Mouse (Mus musculus): ENCODE measurements around the gene Rere.
"Not testable (repeated sequence)": the region's sequence is repeated elsewhere in the genome, so short reads cannot be mapped to it uniquely, and the experiment has no call there.

The Rere gene

DNA sequence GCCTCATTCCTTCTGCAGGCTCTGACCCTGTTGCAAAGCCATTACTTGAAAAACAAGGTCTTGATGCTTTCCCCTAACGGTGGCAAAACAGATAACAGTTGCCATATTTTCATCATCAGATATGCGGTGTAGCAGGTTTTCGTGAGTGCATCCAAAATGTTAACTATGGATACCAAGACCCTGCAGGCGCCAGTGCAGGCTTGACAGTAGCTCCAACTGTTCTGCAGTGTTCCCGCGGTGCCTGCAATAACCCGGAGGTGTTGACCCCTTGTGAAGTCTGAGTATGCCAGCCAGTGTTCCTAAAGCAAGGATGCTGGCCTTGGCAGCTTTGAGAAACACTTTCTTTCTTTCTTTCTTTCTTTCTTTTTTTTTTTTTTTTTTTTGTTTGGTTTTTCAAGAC, 26.3 kb upstream of the Rere start:
- no peak for DNase-seq

DNA sequence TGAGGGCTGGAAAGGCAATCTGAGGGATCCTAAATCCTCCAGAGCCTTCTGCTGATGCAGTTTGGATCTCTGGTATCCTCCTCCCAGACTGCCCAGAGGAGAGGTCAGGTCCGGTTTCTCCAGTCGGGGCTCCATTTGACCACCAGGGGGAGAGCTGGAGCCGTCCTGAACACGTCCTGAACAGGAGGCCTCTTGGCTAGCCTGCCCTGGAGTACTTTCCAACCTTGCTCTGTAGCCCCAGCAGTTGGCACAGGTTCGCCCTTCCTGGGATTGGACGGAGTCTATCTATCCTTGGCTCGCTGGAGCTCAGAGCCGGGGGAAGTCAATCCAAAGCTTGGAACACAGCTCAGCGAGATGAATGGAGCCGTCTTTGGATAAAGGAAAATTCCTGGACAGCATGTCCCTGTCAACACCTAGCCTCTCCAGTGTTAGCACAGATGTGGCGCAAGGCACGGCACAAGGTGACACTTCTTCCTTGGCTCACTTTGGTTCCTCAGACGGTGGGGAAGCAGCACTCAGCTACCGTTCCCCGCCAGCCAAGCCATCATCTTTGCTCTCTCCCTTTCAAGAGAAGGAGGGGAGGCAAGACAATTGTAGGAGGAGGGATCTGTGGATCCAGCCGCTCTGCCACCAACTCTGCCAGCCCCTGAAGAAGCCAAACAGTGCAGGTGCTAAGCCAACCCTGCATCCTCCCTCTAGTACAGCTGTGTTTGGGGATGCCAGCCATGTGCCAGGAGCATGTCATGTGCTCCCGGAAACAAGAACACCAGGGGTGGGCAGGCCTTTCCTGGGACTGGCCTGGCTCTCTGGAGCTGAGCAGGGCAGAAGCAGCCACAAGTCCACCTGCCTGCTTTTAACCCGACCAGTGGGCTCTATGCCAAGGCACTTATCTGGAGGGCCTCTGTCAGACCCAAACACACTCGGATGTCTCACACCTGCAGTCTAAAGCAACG, 23.9 kb upstream of the Rere start:
- DNase-seq: peak; percentile 88

DNA sequence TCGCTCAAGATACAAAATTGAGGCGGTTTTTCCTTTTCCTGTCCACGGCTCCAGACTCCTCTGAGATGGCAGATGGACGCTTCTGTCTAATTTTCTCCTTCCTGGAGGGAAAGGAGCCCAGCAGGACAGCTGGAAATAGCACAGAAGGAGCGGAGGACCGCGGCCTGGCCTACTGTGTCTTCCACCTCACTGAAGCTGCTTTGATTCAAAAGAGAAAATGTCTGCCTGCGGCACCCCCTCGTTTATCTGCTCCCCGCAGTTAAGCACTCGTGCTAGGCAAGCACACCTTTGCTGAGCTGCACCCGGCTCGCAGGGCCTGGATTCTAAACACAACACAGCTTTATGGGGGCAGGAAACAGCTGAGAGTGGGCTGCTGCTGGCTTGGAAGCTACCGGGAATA, 23.1 kb upstream of the Rere start:
- no peak for DNase-seq

- DNase-seq: no peak
Measured at GRCm38 (mm10) chr4:150259577-150259976, 21.9 kb upstream of the Rere start.

GRCm38 (mm10) chr4:150260111-150260510, 21.3 kb upstream of the Rere start:
- DNase-seq: peak; percentile 65

GRCm38 (mm10) chr4:150260745-150261144, 20.7 kb upstream of the Rere start:
- peak; percentile 73 for DNase-seq

GRCm38 (mm10) chr4:150262301-150262700, 19.1 kb upstream of the Rere start:
- no peak for DNase-seq

DNA sequence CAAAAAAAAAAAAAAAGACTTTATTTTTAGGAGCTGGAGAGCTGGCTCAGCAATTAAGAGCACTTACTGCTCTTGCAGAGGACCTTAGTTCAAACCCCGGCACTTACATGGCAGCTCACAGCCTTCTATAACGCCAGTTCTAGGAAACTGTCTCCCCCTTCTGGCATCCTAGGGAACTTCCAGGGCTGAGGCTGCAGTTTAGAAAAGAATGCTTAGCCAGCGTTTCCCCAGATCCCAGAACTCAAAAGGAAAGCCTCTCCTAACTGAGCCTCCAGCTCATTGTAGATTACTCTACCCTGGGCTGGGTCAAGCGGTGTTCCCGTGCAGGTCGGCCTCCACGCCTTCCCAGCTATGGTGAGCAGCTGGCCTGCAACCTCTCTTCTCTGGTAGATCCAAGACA, 16.5 kb upstream of the Rere start:
- DNase-seq: peak; percentile 59

- DNase-seq: no peak
Measured at GRCm38 (mm10) chr4:150265471-150265870, 16.0 kb upstream of the Rere start.

DNA sequence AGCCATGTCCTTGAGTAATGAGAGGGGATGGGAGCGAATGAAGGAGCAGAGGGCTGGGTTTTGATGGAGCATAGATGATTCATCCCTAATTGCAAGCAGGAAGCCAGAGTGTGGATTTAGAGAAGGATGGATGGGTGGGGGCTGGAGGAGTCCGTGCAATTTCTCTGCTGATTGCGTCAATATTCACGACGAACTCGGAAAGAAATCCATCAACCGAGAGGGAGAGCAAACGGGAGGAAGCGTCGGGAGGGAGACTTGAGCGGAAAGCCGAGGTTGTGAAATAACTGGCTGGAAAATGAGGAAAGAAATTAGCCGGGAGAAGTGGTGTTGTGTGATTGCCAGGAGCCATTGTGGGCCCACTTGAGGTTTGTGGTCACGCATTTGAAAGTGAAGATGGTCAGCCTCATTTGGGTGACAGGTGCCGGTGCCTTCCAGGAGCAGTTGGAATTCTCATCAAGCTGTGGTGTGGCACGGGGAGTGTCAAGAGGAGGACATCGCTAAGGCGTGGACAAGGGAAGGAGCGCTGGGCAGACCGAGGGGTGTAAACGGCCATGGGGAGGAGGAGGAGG, 14.7 kb upstream of the Rere start:
- no peak for DNase-seq

DNA sequence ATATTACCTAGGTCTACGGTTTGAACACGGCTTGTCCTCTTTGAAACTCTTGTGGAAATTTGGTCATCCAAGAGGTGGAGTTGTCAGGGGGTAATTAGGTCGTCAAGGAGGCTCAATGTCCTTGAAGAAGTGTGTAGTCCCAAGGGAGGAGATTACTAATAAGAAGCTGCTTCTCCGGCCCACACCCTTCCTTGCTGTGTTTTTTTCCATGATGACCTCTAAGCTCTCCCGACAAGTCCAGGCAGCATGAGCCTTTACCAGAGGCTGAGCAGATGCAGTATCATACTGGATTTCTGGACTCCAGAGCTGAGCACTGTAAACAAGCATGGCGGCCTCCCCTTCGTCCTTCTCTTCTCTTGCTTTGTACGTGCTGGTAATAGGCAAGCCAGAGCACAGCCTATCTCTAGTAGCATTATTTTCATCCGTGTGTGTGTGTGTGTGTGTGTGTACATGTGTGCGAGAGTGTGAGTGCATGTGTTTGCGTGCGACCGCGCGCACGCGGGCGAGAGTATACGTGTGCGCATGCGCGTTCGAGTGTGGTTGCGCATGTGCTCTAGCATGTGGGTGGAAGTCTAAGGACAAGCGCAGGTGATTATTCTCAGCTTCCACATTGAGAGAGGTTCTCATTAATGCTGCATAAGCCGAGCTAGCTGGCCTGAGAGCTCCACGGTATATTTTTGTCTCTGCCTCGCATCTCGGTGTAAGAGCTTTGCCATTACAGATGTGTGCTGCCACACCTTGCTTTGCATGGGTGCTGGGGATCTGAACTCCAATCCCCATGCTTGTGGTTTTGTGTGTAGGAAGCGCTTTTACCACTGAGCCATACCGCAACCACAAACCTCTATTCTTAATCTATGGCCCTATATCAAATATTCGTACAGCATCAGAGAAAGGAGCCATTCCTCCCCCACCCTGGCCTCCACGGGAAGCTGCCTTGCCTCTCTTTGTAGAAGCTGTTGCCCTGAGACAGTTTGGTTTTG, 12.5 kb upstream of the Rere start:
- DNase-seq: no peak

GRCm38 (mm10) chr4:150269679-150270078, 11.8 kb upstream of the Rere start:
- no peak for DNase-seq

DNA sequence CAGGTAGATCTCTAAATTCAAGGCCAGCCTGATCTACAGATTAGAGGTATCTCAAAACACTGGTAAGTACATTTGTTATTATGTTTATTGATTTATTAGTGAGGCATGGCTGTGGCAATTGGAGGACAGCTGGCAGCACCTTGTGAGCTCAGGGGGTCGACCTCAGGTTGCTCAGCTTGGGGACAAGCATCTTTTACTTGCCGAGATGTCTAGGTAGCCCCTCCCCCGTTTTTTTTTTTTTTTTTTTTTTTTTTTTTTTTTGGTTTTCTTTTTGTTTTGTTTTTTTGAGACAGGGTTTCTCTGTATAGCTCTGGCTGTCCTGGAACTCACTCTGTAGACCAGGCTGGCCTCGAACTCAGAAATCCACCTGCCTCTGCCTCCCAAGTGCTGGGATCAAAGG, 10.7 kb upstream of the Rere start:
- not testable (repeated sequence) for DNase-seq

DNA sequence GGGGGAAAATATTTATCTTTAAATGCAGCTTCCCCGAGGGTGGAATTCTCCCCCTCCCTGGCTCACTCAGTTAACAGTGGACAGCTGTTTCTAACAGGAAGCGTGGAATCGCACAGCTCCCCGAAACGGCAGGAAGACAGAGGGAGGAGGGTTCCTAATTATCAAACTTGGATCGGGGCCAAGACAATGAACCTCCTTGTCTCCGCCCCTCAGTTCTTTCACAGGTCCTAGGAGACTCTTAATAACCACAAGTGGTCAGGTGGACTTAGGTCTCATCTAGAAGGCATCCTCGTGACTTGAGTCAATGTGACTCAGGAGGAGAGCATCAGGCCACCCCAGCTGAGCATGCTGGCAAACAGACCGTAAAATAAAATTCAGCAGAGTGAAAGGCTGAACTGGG, 8.7 kb upstream of the Rere start:
- peak; percentile 91 for DNase-seq

GRCm38 (mm10) chr4:150275531-150275930, 5.9 kb upstream of the Rere start:
- DNase-seq: no peak

DNA sequence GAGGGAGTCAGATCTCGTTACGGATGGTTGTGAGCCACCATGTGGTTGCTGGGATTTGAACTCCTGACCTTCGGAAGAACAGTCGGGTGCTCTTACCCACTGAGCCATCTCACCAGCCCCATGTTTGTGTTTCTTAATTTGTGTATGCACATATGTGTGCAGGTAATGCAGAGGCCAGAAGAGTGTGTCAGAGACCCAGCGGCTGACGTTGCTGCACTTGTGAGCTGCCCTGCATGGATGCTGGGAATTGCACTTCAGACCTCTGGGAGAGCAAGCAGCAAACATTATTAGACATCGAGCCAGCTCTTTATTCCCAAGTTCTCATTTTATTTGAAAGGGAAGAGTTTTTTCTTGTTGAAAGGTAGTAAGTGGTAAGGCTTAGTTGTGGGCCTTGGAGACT, 2.1 kb upstream of the Rere start:
- DNase-seq: not testable (repeated sequence)

GRCm38 (mm10) chr4:150280002-150280401, 1.4 kb upstream of the Rere start:
- no peak for DNase-seq

GRCm38 (mm10) chr4:150280459-150280858, 987 bp upstream of the Rere start:
- no peak for DNase-seq

GRCm38 (mm10) chr4:150281891-150282630, 615 bp downstream of the Rere start:
- DNase-seq: peak; percentile 57

- no peak for DNase-seq
Measured at GRCm38 (mm10) chr4:150282631-150283334, 1.3 kb downstream of the Rere start.

- DNase-seq: peak; percentile 68
Measured at GRCm38 (mm10) chr4:150283335-150283638, 1.8 kb downstream of the Rere start.

DNA sequence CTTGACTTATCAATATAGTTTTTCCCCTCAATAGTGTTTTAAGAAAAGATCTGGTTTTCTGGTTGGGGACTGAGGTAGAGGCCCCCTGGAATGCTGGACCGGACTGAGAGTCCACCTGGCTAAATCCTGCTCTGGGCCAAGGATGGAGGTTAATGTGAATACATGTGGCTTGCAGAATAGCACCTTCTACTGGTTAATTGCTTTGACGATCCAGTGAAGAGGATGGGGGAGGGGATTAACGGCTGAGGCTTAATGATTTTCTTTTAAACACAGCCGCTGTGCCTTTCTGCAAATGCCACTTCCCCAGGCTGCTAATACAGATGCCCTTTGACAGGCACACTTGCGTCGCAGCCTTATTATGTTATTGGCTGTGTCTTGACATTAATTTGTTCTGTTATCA, 2.5 kb downstream of the Rere start:
- peak; percentile 83 for DNase-seq
